Mouse (Mus musculus) ES-E14 (cell line): ENCODE results near the gene Zc3h4.

Source experiments
- CHD2 ChIP-seq: IDR thresholded peaks from 2 replicates; pipeline ENCODE4 v1.6.1; 2014; ENCODE audit warnings: mild to moderate bottlenecking, low read depth, low read length, inconsistent platforms
- HCFC1 ChIP-seq: IDR thresholded peaks from 2 replicates; pipeline ENCODE4 v1.6.1; 2012; ENCODE audit warnings: low read length, inconsistent platforms, borderline replicate concordance; ENCODE audit not compliant: insufficient read depth
- MAFK ChIP-seq: IDR thresholded peaks from 2 replicates; pipeline ENCODE4 v1.6.1; 2014; ENCODE audit warnings: mild to moderate bottlenecking, low read depth, low read length, inconsistent platforms; ENCODE audit not compliant: insufficient read depth
- ZC3H11A ChIP-seq: IDR thresholded peaks from 2 replicates; pipeline ENCODE4 v1.6.1; 2012; ENCODE audit warnings: low read depth, mild to moderate bottlenecking, inconsistent platforms, low read length, borderline replicate concordance

DNA sequence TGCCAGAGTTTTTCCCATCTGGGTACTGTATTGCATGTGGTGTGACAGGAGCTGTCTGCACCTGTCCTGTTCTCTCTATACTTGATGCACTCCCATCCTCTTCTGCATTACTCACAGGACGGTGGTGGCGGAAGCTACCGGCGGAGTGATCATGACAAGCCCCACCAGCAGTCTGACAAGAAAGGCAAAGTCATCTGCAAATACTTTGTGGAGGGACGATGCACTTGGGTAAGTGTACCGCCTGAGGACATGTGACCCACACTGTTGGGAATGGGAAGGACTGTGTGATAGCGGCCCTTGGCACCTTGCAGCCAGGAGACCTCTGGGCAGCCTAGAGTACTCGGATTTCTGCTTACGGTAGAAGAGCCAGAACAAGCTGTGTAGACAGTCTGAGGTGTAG is 23.0 kb downstream of the Zc3h4 start:
- TF ChIP-seq CHD2 (no peak), ZC3H11A (no peak), MAFK (no peak), HCFC1 (no peak)
